Mouse (Mus musculus) embryonic fibroblast, embryonic 13.5 days (primary cell): Measurements from ENCODE around the gene Vat1l. TPM values are rescaled to one million over a fixed set of nuclear protein-coding genes. Genes with fewer than 3 reads are reported as not detected.

Source experiments
- H3K27ac ChIP-seq: 2 replicates; pipeline ENCODE4 v1.5.1; 2012; ENCODE audit warnings: low read length, control low read depth, inconsistent platforms; ENCODE audit not compliant: insufficient read depth
- H3K4me1 ChIP-seq: 2 replicates; pipeline ENCODE4 v1.6.1; 2011; ENCODE audit warnings: low read length; ENCODE audit not compliant: control insufficient read depth, insufficient read depth
- H3K4me3 ChIP-seq: 2 replicates; pipeline ENCODE4 v1.5.1; 2011; ENCODE audit warnings: mild to moderate bottlenecking, control low read depth, low read length; ENCODE audit not compliant: insufficient read depth
- CTCF ChIP-seq: IDR thresholded peaks from 2 replicates; pipeline ENCODE4 v1.5.1; 2011; ENCODE audit warnings: mild to moderate bottlenecking, control low read depth, low read length, moderate library complexity, borderline replicate concordance; ENCODE audit not compliant: insufficient read depth
- POLR2A ChIP-seq: IDR thresholded peaks from 2 replicates; pipeline ENCODE4 v1.6.1; 2011; ENCODE audit warnings: low read depth, mild to moderate bottlenecking, control low read depth, low read length, moderate library complexity
- polyA plus RNA-seq: library from polyadenylated mRNA; stranded (reverse); fragments of >200 nt; gene quantifications from 2 replicates; pipeline ENCODE4 v1.2.4, GENCODE M21; 2011; ENCODE audit warnings: low read depth; ENCODE audit not compliant: missing spikeins, insufficient read length

Gene Vat1l
- polyA plus RNA-seq, 1 experiment: 3.2 TPM

GRCm38 (mm10) chr8:114294889-114295748, 89.7 kb downstream of the Vat1l start:
- no peaks in the 10 kb centered on the region for H3K4me1 ChIP-seq
- no peak overlapping the region for H3K27ac ChIP-seq
- H3K4me3 ChIP-seq: no peak overlapping the region
- TF ChIP-seq POLR2A (no peak), CTCF (no peak)

- Histone ChIP-seq H3K4me1 (no peaks in the 10 kb centered on the region), H3K27ac (no peak overlapping the region), H3K4me3 (no peak overlapping the region)
- TF ChIP-seq CTCF (no peak), POLR2A (no peak)
These were observed 90.3 kb downstream of the Vat1l start for GRCm38 (mm10) chr8:114295749-114296067.

GRCm38 (mm10) chr8:114298253-114298652, 92.8 kb downstream of the Vat1l start:
- H3K4me3 ChIP-seq: no peak overlapping the region
- no peak for TF ChIP-seq CTCF
- H3K4me1 ChIP-seq: no peaks in the 10 kb centered on the region
- no peak overlapping the region for H3K27ac ChIP-seq

GRCm38 (mm10) chr8:114300072-114300471, 94.7 kb downstream of the Vat1l start:
- no peaks in the 10 kb centered on the region for H3K4me1 ChIP-seq
- TF ChIP-seq POLR2A (no peak), CTCF (no peak)

GRCm38 (mm10) chr8:114306296-114306695, 100.9 kb downstream of the Vat1l start:
- no peak overlapping the region for H3K4me3 ChIP-seq
- TF ChIP-seq POLR2A (no peak), CTCF (no peak)

More at GRCm38 (mm10) chr8:114300072-114300471, 94.7 kb downstream of the Vat1l start:
- H3K27ac ChIP-seq: no peak overlapping the region
- no peak overlapping the region for H3K4me3 ChIP-seq

GRCm38 (mm10) chr8:114314669-114315325, 109.4 kb downstream of the Vat1l start:
- TF ChIP-seq CTCF (no peak), POLR2A (no peak)
- Histone ChIP-seq H3K4me1 (no peaks in the 10 kb centered on the region), H3K4me3 (no peak overlapping the region), H3K27ac (no peak overlapping the region)

More at GRCm38 (mm10) chr8:114306296-114306695, 100.9 kb downstream of the Vat1l start:
- no peak overlapping the region for H3K27ac ChIP-seq
- H3K4me1 ChIP-seq: no peaks in the 10 kb centered on the region

GRCm38 (mm10) chr8:114318161-114318560, 112.7 kb downstream of the Vat1l start:
- TF ChIP-seq CTCF (no peak), POLR2A (no peak)
- Histone ChIP-seq H3K27ac (no peak overlapping the region), H3K4me3 (no peak overlapping the region), H3K4me1 (no peaks in the 10 kb centered on the region)

- Histone ChIP-seq H3K4me3 (no peak overlapping the region), H3K4me1 (no peaks in the 10 kb centered on the region), H3K27ac (no peak overlapping the region)
- TF ChIP-seq CTCF (no peak), POLR2A (no peak)
These were observed 116.7 kb downstream of the Vat1l start for GRCm38 (mm10) chr8:114322096-114322495.

GRCm38 (mm10) chr8:114331928-114332327, 126.5 kb downstream of the Vat1l start:
- TF ChIP-seq CTCF: no peak
- no peak for TF ChIP-seq POLR2A
- Histone ChIP-seq H3K27ac (no peak overlapping the region), H3K4me3 (no peak overlapping the region), H3K4me1 (no peaks in the 10 kb centered on the region)

- H3K27ac ChIP-seq: no peak overlapping the region
- no peak overlapping the region for H3K4me3 ChIP-seq
- TF ChIP-seq POLR2A (no peak), CTCF (no peak)
- no peaks in the 10 kb centered on the region for H3K4me1 ChIP-seq
These were observed 127.5 kb downstream of the Vat1l start for GRCm38 (mm10) chr8:114332949-114333348.
